Mouse (Mus musculus): ENCODE data around the gene Acsl4. TPM values are rescaled to one million over a fixed set of nuclear protein-coding genes. Genes with fewer than 3 reads are reported as not detected.

The Acsl4 gene
- 37.4 TPM for polyA plus RNA-seq (2015; fragmentation: Illumina TruSeq; extraction: RNeasy Lipid Tissue Mini Kit (QIAGEN cat#74804); ENCODE audit: insufficient read depth, low replicate concordance)

GRCm38 (mm10) chrX:142390247-142390908 is at the start of gene Acsl4:
Gene Acsl4 (minus strand): TSS chrX:142390535.

GRCm38 (mm10) chrX:142305869-142306581 is 84.3 kb downstream of the Acsl4 start, which contains the start of gene Kcne1l:
Gene Kcne1l (minus strand): TSS chrX:142306294.

Other genes with a start within 250 kb of the Acsl4 start
- not detected for gene Gucy2f, start 193.6 kb downstream of the Acsl4 start, polyA plus RNA-seq (2015; fragmentation: Illumina TruSeq; extraction: RNeasy Lipid Tissue Mini Kit (QIAGEN cat#74804); ENCODE audit: insufficient read depth, low replicate concordance)
- 15.0 TPM for gene Nxt2, start 163.8 kb downstream of the Acsl4 start, polyA plus RNA-seq (2015; fragmentation: Illumina TruSeq; extraction: RNeasy Lipid Tissue Mini Kit (QIAGEN cat#74804); ENCODE audit: insufficient read depth, low replicate concordance)
- 0.15 TPM for gene Kcne1l, start 84.2 kb downstream of the Acsl4 start, polyA plus RNA-seq (2015; fragmentation: Illumina TruSeq; extraction: RNeasy Lipid Tissue Mini Kit (QIAGEN cat#74804); ENCODE audit: insufficient read depth, low replicate concordance)

All from spleen, adult 10 weeks (tissue).